Mouse (Mus musculus) hematopoietic stem cell, adult 5-6 weeks (primary cell): ENCODE measurements around the gene Ttc25. TPM values are rescaled to one million over a fixed set of nuclear protein-coding genes. Genes with fewer than 3 reads are reported as not detected.
"Not testable (repeated sequence)": the region's sequence is repeated elsewhere in the genome, so short reads cannot be mapped to it uniquely, and the experiment has no call there.

Source experiments
- ATAC-seq, 2 experiments: fragments of 125-278 bp in 1 of 2; replicated peaks in 1 of 2; 2 replicates each; pipeline ENCODE4 v1.8.0; 2016 to 2017; ENCODE audit warnings: inconsistent platforms in 2 of 2, mild to moderate bottlenecking in 2 of 2, moderate number of reproducible peaks in 2 of 2, low read depth in 1 of 2, moderate TSS enrichment in 1 of 2; ENCODE audit not compliant: low FRiP score in 2 of 2, poor library complexity in 2 of 2, severe bottlenecking in 2 of 2, insufficient read depth in 1 of 2, low TSS enrichment in 1 of 2
- total RNA-seq: library from RNA; stranded (forward); fragments of 172-1452, 232-1000 nt; gene quantifications from 2 replicates; pipeline ENCODE4 v1.2.3, GENCODE M21; 2017

Gene Ttc25
- total RNA-seq, 1 experiment from 2014 or later, result not detected

DNA sequence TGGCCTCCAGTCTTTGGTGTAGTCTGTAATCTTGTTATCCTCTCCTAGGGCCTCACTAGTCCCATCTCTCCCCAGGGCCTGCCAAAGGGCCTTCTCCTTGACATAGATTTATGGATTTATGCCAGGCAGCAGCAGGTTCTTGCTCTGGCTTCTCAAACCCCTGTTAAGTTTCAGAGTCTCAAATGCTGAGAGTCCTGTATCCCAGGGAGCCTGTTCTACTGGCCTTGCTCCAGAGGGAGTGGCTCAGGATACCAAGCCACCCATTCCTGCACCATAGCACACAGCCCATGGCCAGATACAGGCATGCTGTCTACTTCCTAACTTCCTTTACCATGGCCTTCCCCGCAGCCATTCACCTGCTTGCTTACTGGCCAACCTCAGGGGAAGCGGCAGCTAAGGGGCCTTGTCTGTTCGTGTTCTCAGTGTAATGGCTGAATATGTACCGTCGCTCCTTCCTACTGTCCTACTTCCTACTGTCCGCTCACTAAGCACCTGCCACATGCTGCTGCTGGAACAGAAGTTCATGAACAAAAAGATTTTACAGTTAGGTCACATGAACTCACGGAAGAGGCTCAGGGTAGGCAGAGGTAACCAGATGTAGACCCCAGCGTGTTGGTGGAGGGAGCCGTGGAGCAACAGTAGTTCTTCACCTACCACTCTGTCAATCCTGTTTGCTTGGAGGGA, 33.9 kb downstream of the Ttc25 start:
- ATAC-seq, result no peak

DNA sequence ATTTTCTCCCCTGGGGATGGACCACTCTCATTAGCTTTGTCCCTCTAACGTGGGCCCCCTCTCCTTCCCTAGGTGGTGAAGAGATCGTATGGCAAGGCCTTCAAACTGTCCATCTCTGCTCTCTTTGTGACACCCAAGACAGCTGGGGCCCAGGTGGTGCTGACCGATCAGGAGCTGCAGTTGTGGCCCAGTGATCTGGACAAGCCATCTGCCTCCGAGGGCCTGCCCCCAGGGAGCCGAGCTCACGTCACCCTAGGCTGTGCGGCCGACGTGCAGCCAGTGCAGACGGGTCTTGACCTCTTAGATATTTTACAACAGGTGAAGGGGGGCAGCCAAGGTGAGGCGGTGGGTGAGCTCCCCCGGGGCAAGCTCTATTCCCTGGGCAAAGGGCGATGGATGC, 34.9 kb downstream of the Ttc25 start:
- no peak for ATAC-seq

DNA sequence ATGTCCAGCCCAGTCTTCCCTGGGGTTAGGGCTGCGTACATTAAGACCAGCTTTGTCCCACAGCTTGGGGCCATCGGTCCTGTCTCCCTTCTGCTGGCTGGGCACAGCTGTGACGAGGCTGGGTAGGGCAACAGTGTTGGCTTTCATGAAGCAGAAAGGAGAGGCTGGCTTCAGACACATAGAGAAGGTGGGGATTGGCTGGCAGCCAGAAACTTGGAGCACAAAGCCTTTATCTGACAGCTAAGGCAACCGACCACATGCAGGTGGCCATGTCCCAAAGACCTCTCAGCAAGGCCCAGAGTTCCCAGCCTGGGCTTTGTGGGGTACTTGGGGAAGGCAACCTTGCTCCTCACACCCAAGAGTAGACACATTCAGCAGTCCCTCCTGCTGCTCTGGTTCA, 36.3 kb downstream of the Ttc25 start:
- ATAC-seq, result peak; percentile 21 to 40; a peak in 1 of 4 replicates

DNA sequence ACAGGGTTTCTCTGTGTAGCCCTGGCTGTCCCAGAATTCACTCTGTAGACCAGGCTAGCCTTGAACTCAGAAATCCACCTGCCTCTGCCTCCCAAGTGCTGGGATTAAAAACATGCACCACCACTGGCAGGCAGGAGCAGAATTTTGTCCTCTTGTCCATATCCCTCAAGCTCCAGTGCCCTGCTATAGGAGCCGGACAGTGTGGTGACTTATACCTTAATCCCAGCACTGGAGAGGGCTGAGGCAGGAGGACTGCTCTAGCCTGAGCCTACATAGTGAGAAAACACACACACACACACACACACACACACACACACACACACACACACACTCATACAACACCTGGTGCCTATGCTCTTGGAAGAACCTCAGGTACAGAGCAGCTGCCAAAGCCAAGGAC, 37.0 kb downstream of the Ttc25 start:
- not testable (repeated sequence) for ATAC-seq

DNA sequence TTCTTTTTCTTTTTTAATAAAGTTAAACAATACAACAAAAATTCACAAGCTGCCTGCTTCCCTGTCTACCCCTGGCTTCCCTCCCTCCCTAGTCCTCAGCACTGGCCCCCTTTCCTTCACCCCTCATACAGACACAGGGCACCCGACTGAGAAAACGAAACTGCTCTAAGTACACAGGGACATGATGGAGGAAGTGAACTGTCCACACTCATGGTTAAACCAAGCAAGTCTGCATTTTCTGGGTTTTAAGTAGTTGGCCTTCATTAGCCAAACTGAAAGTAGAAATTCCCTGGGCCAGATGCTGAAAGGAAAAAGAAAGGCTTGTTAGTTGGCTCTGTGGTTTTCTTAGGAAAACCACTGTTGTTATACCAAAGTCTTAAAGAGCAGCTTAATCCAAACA, 37.4 kb downstream of the Ttc25 start:
- ATAC-seq, result peak; percentile 11 to 54; a peak in 1 of 4 replicates

DNA sequence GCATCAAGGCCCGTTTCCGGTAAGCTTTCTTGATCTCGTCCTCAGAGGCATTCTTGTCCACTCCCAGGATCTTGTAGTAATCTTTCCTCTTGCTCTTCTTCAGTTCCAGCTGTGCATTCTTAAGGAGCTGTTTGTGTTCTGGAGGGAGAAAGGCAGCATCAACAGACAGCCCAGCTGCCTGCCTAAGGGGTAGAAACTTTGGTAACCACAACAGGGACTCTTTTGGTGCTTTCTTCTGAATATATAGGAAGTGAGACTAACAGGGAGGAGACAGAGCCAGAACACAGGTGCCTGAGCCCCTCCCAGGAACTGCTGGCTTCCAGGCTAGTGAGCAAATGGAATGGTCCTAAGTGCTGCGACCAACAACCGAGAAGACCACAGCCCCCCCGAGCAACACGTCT, 39.2 kb downstream of the Ttc25 start:
- ATAC-seq, result no peak

DNA sequence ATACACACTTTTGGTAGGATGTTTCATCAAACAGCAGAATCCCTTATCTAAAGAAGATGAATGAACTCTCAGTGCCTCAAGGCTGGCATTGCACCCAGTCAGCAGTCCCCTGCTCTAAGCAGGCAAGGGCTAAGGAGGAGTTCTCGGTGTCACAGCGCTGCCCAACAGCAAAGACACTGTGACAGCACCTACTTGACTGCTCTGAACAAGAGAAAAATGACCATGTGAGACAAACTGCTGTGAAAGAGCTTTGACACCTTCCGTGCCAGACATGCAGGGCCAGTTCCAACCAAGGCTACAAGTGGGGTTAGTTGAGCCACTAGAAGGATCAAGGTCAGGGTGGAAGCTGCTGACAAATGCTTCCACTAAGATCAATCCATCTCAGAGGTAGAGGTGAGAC, 39.7 kb downstream of the Ttc25 start:
- ATAC-seq, result no peak

DNA sequence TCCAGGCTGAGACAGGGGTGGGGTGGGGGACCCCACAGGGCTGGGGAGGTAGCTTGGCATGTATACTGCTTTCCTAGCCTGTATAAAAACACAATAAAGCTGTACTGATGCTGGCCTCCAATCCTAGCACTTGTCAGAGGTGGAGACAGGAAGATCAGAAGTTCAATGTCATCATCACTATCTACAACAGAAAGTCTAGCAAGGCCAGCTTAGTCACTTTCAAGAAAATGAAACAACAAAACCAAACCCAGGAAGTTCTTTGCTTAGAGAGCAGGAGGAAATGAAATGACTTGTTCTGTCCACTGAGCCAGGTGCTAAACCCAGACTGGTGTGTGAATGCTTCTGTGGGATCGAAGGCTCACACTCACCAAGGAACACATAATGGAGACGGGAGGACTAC, 43.1 kb downstream of the Ttc25 start:
- ATAC-seq, result no peak

DNA sequence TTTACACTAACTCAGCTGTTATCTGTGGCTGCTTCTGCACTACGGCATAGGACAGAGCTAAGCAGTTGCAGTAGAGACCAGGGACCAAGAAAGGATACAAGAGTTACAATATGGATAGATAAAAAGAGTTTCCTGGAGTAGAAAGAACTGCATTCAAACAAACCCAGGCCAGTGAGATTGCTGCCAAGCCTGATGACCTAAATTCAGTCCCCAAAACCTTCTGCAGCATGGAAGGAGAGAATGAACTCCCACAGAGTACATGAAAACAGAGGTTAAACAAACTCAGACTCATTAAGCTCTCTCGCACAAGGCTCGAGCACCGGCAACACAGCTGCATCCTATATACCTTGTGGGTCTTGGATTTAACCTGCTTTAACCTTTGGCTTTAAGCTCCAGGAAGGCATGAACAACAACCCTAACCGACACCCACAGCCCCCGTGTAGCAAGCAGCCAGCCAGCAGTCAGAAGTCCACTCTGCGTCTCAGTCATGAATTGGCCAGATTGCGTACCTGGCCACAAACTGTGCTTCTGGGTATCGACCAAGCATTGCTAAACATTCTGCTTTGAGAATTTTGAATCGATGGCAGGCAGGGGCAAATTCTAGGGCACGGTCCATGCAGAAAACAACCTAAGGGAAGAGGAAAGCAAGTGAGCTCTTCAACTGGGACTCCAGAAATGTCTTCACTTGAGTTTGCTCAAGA, 47.1 kb downstream of the Ttc25 start:
- no peak for ATAC-seq

DNA sequence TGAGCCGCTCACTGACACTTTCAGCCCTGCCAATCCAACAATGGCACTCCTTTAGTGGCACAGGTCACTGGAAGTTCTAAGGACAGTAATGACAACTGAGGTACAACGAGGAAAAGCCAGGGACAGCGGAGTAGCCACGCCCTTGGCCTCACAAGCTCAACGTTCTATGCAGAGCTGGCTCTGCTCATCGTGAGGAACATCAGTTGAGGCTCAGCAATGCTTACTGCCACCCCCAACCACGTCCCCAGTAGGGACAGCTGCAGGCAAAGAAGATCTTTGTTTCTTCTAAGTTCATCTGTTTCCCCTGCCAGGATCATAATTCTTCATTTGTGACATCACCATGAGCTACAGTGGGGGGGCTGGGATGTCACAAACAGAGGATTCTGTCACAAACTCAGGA, 49.2 kb downstream of the Ttc25 start:
- no peak for ATAC-seq

DNA sequence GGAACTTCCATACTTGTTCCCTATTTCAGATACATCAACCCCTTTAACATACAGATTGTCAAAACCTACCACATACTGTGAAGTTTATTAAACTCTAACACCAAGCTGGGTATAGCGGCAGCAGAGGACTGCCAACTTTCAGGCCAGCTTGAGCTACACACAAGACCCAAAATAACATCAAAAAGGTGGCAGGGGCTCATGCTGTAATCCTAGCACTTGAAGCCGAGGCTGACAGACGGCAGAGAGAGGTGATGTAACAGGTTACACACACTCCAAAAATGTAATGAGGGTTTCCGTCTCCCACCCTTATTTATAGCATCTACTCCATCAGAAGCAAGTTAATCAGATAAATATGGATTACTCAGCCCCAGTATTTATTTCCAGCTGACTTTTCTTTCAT, 50.1 kb downstream of the Ttc25 start:
- ATAC-seq, result no peak

DNA sequence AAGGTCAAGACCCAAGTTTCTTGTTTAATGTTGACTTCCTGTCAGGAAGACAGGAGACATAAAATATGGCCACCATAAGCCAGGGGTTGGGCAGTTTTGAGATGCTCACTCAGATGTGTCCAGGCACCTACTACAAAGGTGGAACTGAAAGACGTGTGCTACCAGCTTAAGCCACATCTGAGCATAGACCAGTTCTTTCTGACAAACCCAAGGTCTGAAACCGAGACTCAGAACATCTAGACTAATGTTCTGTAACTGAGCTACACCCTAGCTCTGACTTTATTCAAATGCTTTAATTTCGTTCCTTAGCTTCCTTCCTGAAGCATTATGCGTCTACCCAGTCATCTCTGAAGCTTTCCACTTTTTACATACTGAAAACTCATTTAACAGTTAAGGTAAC, 52.7 kb downstream of the Ttc25 start:
- no peak for ATAC-seq

DNA sequence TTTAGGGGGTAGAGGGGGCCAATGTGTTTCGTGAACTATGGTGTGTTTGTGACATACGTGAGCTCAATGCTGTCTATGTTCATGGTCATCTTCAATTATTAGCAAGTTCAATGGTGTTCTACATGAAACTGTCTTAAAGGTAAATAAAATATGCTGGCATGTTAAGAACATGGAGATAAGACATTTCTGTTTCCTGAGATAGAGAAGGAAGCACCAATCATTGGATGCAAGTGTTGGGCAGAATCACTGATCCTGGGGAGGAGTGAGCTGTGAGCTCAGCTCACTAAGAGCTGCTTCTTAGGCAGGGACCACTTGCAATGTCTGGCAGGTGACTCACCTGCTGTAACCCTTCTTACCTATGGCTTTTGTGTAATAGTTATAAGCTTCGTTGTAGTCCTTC, 56.0 kb downstream of the Ttc25 start:
- ATAC-seq, result no peak

DNA sequence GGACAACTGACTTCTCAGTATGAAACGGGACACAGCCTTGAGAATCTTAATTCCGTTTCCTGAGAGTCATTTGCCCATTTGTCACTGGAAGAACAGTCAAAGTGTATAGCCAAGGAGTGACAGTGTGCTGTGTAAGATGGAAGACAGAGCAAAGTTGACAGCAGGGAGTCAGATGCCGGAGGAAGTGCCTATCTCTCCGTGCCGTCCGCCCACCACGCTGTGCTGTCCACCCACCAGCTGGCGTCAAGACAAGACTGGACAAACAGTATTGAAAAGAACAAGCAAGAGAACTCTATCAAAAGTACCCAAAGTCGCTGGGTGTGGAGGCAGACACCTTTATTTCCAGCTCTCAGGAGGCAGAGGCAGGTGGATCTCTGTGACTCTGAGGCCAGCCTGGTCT, 57.7 kb downstream of the Ttc25 start:
- no peak for ATAC-seq

DNA sequence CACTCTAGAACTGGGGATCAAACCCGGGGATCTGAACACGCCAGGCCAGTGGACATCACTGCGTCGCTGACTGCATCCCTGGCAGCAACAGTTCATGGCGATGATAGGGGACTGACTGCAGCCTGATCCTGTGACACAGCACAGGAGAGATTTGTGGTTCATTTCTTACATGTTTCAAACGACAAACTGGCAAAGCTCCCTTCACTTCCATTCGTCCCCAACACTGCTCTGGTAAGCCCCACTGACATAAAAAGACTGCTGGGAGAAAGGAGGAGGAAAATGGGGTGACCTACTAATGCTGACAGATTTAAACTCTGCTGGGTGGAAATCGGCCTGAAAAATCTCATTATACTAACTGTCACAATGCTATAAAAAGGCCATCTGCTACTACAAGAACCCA, 58.4 kb downstream of the Ttc25 start:
- ATAC-seq, result no peak

DNA sequence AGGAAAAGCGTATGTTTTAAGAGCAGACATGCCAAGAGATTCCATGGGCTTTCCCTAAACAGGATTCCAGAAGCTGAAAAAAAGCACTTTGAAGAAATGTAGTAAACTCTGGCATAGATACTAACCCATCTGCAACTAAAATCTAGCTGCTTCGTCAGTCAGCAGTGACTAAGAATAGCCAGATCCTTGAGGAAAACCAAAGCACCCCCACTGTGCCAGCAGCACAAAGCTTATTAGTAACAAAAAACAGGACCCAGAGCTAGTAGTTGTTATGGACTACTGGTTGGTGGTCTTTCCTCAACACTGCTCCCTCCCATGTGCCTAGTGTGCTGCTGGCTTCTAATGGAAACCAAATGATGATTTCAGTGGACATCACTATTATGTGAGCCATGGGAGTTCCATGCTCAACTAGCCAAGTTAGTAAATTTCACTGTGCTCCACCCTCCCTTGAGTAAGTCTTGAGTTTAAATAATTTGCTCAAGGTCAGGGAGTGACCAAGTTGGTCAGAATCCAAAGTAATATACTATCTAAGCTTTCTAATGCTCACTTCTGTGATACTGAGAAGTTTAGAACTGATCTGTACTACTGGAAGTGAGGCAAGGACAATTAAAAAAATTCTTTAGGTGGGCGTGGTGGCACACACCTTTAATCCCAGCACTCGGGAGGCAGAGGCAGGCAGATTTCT, 59.1 kb downstream of the Ttc25 start:
- ATAC-seq, result no peak

DNA sequence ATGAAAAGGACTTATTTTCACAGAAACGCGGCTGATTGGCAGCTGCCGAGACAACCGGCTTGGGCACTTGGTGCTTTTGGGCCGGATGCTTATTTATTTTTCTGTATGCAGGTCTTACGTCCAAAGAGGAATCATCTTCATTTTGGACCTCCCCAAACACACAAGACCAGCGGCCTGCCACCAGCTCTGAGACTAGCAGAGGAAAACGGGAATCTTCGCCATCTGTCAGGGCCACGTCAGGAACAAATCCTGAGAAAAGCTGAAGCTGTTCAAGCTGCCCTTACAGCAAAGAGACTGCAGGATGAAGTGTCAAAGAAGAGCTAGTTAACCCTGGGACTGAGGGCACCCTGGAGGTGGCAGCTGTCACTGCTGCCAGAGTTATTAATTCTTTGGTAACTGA, 60.0 kb downstream of the Ttc25 start:
- ATAC-seq, result no peak

DNA sequence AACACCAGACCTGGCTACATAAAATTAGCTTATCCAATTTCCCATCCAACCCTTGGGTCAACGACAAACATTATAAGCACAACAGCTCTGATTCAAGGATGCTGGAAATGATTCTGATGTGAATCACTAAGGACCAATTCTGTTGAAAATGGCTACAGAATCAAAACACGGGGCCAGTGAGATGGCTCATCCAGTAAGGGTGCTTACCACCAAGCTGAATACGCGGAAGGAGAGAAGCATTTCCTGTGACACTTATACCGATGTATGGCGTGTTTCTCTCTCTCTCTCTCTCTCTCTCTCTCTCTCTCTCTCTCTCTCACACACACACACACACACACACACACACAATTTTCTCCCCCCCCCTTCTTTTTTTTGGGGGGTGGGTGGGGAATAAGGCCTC, 61.7 kb downstream of the Ttc25 start:
- ATAC-seq, result no peak
